Mouse (Mus musculus): ENCODE measurements around the gene Nln.

DNA sequence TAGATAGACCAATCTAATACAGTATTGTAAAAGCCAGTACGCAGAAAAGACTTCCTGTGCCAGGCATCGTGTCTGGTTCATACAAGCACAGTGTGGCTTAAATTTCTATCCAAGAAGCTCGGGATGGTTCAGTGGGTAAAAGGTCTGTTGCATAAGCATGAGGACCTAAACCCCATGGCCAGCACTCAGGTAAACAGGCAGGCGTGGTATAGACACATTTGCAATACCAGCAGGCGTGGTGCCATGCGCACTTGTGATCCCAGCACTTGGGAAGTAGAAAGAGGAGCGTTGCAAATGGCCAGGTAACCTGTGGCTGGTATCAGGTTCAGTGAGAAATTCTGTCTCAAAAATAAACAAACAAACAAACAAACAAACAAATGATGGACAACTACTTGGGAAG is 70.5 kb downstream of the Nln start:
- no peak for TF ChIP-seq POLR2A (IDR thresholded peaks at IDR 0.05; ENCODE audit: low read depth, low read length)
- TF ChIP-seq CTCF (IDR thresholded peaks at IDR 0.05; ENCODE audit: extremely low read depth, insufficient read depth, insufficient read length, insufficient replicate concordance): no peak

Data from spleen, adult 2 months (tissue).